8 mouse cellular contexts compared by ENCODE assay signal in the genomic region with DNA sequence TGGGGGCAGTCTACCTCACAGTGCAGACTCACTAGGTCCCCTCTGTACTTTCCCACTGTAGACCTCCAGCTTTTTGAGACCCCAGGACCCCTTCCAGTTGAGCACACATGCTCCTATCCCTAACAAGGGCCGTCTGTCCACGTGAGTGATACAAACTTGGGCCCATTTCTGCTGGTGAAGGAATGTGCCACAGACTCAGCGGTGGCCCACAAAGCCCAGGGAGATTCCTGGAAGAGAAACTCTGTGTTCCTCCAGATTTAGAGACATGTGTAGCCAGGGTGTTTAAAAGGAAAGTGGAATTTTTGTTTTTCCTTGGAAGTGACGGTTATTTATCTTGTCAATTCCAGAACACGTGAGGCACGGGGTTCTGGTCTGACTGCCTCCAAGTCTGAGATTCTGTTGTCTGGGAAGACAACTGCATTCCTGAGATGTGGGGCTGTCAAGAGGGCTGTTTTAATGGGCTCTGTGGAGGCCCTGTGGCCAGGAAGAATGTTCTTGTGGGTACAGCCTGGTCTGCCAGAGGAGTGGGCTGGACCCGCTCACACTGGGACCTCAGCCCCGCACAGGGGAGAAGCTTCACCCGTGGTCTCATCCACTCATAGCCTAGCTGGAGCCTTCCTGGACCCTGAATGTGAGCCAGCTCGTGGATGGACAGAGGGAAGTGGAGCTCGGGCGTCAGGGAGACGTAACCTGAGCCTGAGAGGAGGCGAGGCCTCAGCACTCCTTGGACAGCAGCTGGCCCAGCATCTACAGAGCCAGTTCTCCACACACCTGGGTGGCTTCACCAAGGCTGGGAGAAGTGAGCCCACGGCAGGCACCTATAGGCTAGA. TPM values are rescaled to one million over a fixed set of nuclear protein-coding genes. Genes with fewer than 3 reads are reported as not detected.
DNase-seq lines count a peak whose midpoint lies in the region; ATAC-seq lines count a peak whose summit lies in the region.

No protein-coding gene starts in this region.

- H3K9ac ChIP-seq in kidney, embryonic 16.5 days (replicated peaks; ENCODE audit: low read length), result no peak overlapping the region

- no peaks in the 10 kb centered on the region for H3K36me3 ChIP-seq in kidney, embryonic 16.5 days (ENCODE audit: insufficient read depth, low read length)

- no peak overlapping the region for H3K4me2 ChIP-seq in kidney, embryonic 16.5 days (replicated peaks; ENCODE audit: low read depth, low read length)

- peak overlapping the region; percentile 81; the same call in 1 of the 2 replicates for H3K27ac ChIP-seq in kidney, embryonic 16.5 days (ENCODE audit: low read length)

- 44% methylated on average over 15 of the region's 15 CpGs for WGBS in kidney, embryonic 16.5 days

- H3K27me3 ChIP-seq in kidney, embryonic 16.5 days (ENCODE audit: insufficient read depth, low read length), result no peaks in the 10 kb centered on the region

- intact Hi-C loops in heart, postnatal 25 days (cut with DNase I), result no loop called here

- peak; percentile 33 to 43 for DNase-seq in heart, adult 9 months (ENCODE audit: low spot score in 2 of 2)
- no peak for DNase-seq in heart, postnatal 25 days (ENCODE audit: low spot score)
- DNase-seq in urinary bladder, postnatal 14 days (ENCODE audit: low spot score), result peak; percentile 55
- no peak for DNase-seq in urinary bladder, postnatal 25 days (ENCODE audit: low spot score)
- DNase-seq in layer of hippocampus, postnatal 14 days (ENCODE audit: low spot score in 2 of 2), result no peak

- ATAC-seq in kidney, embryonic 16.5 days (ENCODE audit: low FRiP score, low TSS enrichment), result peak; percentile 39; the same call in 1 of the 2 replicates
- ATAC-seq in granulocyte monocyte progenitor cell, adult 5-6 weeks (replicated peaks; ENCODE audit: poor library complexity, severe bottlenecking), result no peak
- no peak for ATAC-seq in CD4-positive, CD25-positive, alpha-beta regulatory T cell, adult 4 months

- no peak overlapping the region for H3K4me3 ChIP-seq in kidney, embryonic 16.5 days (ENCODE audit: low read length)

- peaks cover 41% of the 10 kb centered on the region for H3K4me1 ChIP-seq in kidney, embryonic 16.5 days (ENCODE audit: insufficient read depth, low read length)

- H3K9me3 ChIP-seq in kidney, embryonic 16.5 days (ENCODE audit: low read length), result peaks cover 4% of the 10 kb centered on the region; the same call in 1 of the 2 replicates

RNA-seq across cellular contexts. Expression of a gene that starts 33.0 kb away (rescaled TPM):
- not detected for total RNA-seq in heart, postnatal 25 days (2021)
- not detected in 2 replicates for polyA plus RNA-seq in kidney, embryonic 16.5 days (2015; fragmentation: Nextera tagmentation; extraction: Ambion mirVana)
- 1 to 10 TPM in 1 of 2 experiments, under 1 TPM in 1; 0.41 to 1.3 TPM for total RNA-seq in layer of hippocampus, postnatal 14 days (2021)
- total RNA-seq in granulocyte monocyte progenitor cell, adult 5-6 weeks (2014; fragmentation: Nextera tagmentation), result not detected in 2 replicates
- not detected in 2 replicates for total RNA-seq in granulocyte monocyte progenitor cell, adult 5-6 weeks (2017)
- polyA plus RNA-seq in CD4-positive, CD25-positive, alpha-beta regulatory T cell, adult 4 months (2017; shearing (Covaris generic)), result under 1 TPM in 1 of 2 experiments, not detected in 1; 0.30 TPM

RNA-seq across cellular contexts. Expression of a gene that starts 34.9 kb away (rescaled TPM):
- total RNA-seq in heart, postnatal 25 days (2021), result 100 to 1,000 TPM; 123 to 126 TPM
- 70.1 and 76.9 TPM in 2 replicates for polyA plus RNA-seq in kidney, embryonic 16.5 days (2015; fragmentation: Nextera tagmentation; extraction: Ambion mirVana)
- total RNA-seq in layer of hippocampus, postnatal 14 days (2021), result 100 to 1,000 TPM; 104 to 115 TPM
- not detected in 2 replicates for total RNA-seq in granulocyte monocyte progenitor cell, adult 5-6 weeks (2014; fragmentation: Nextera tagmentation)
- 0.10 TPM in 1 of 2 replicates, not detected in the other for total RNA-seq in granulocyte monocyte progenitor cell, adult 5-6 weeks (2017)
- not detected for polyA plus RNA-seq in CD4-positive, CD25-positive, alpha-beta regulatory T cell, adult 4 months (2017; shearing (Covaris generic))

Comparison
In these comparisons a context has a peak if more than half of its experiments do, and no peak if none do; other contexts are left out.
1. DNase-seq: peak in heart, adult 9 months (2 of 2) and urinary bladder, postnatal 14 days (single experiment); none in heart, postnatal 25 days (single experiment), urinary bladder, postnatal 25 days (single experiment) and layer of hippocampus, postnatal 14 days (0 of 2).
2. RNA of a gene that starts 34.9 kb away (total RNA-seq): 123 to 126 TPM in heart, postnatal 25 days and 104 to 115 TPM in layer of hippocampus, postnatal 14 days; 0.10 TPM in granulocyte monocyte progenitor cell, adult 5-6 weeks; every median in the first group is over 10 times any median in the second.